Mouse (Mus musculus) liver, postnatal 0 days (tissue): ENCODE measurements around the gene Pcp4. TPM values are rescaled to one million over a fixed set of nuclear protein-coding genes. Genes with fewer than 3 reads are reported as not detected.

Source experiments
- ATAC-seq: fragments of 200-750 bp; cut with Nextera tagmentation; 2 replicates; pipeline ENCODE4 v1.8.0; 2017; ENCODE audit warnings: mild to moderate bottlenecking, moderate library complexity
- DNase-seq: peaks from one replicate; pipeline ENCODE4 v3.0.0-alpha.2; 2016
- H3K27ac ChIP-seq: fragments of 300-500 bp; sonication (generic); 2 replicates; pipeline ENCODE4 v1.5.1; 2014; ENCODE audit warnings: antibody characterized with exemption, moderate library complexity, mild to moderate bottlenecking, low read depth
- H3K27me3 ChIP-seq: fragments of 300-500 bp; sonication (generic); 2 replicates; pipeline ENCODE4 v1.6.1; 2014; ENCODE audit warnings: low read length, control low read depth, mixed read lengths; ENCODE audit not compliant: insufficient read depth
- H3K36me3 ChIP-seq: fragments of 300-500 bp; sonication (generic); replicated peaks from 2 replicates; pipeline ENCODE4 v1.6.1; 2014; ENCODE audit warnings: mild to moderate bottlenecking, control low read depth, low read length, moderate library complexity, mixed read lengths; ENCODE audit not compliant: insufficient read depth
- H3K4me1 ChIP-seq: fragments of 300-500 bp; sonication (generic); 2 replicates; pipeline ENCODE4 v1.6.1; 2014; ENCODE audit warnings: antibody characterized with exemption, mild to moderate bottlenecking, control low read depth; ENCODE audit not compliant: insufficient read depth
- H3K4me2 ChIP-seq: fragments of 300-500 bp; sonication (generic); 2 replicates; pipeline ENCODE4 v1.6.1; 2014; ENCODE audit warnings: low read depth, mild to moderate bottlenecking, low read length, moderate library complexity, mixed read lengths
- H3K4me3 ChIP-seq: fragments of 300-500 bp; sonication (generic); 2 replicates; pipeline ENCODE4 v1.5.1; 2014; ENCODE audit warnings: low read depth, low read length
- H3K9ac ChIP-seq: fragments of 300-500 bp; sonication (generic); replicated peaks from 2 replicates; pipeline ENCODE4 v1.6.1; 2014; ENCODE audit warnings: mild to moderate bottlenecking, moderate library complexity
- H3K9me3 ChIP-seq: fragments of 300-500 bp; sonication (generic); 2 replicates; pipeline ENCODE4 v1.6.1; 2016; ENCODE audit warnings: mild to moderate bottlenecking, control low read depth, low read length, mixed read lengths
- CTCF ChIP-seq: sonication (generic); IDR thresholded peaks from 2 replicates; pipeline ENCODE4 v1.5.1; 2016; ENCODE audit warnings: antibody characterized with exemption, low read depth
- EP300 ChIP-seq: IDR thresholded peaks from 2 replicates; pipeline ENCODE4 v1.6.1; 2016; ENCODE audit warnings: antibody characterized with exemption, low read depth, mild to moderate bottlenecking
- whole genome bisulfite sequencing: fragments of 180-500 bp; shearing (Covaris S2); extraction: QIAGEN DNeasy Blood & Tissue Kit; methylation state at CpG from one replicate; pipeline ENCODE4 v1.1.7; 2014; ENCODE audit not compliant: insufficient replicate concordance; 5-methylcytosine and 5-hydroxymethylcytosine counted together
- polyA plus RNA-seq: library from polyadenylated mRNA; unstranded; fragments of >200 nt; fragmentation: Nextera tagmentation; extraction: Ambion mirVana; gene quantifications from 2 replicates; pipeline ENCODE4 v1.2.1, GENCODE M21; 2015

The Pcp4 gene
- polyA plus RNA-seq, 1 experiment from 2014 or later: not detected

GRCm38 (mm10) chr16:96472816-96473215 lies 5.4 kb downstream of the Pcp4 start:
- Histone ChIP-seq H3K27ac (no peak overlapping the region), H3K4me1 (no peaks in the 10 kb centered on the region), H3K36me3 (no peaks in the 10 kb centered on the region), H3K9me3 (no peaks in the 10 kb centered on the region), H3K4me2 (no peak overlapping the region), H3K9ac (no peak overlapping the region), H3K27me3 (no peaks in the 10 kb centered on the region), H3K4me3 (no peak overlapping the region)
- 55% methylated on average over 7 of the region's 7 CpGs for WGBS
- ATAC-seq (no peak), DNase-seq (no peak)
- TF ChIP-seq CTCF: no peak

GRCm38 (mm10) chr16:96474185-96474584 lies 6.8 kb downstream of the Pcp4 start:
- Histone ChIP-seq H3K4me2 (no peak overlapping the region), H3K4me1 (no peaks in the 10 kb centered on the region), H3K36me3 (no peaks in the 10 kb centered on the region), H3K27me3 (no peaks in the 10 kb centered on the region), H3K9ac (no peak overlapping the region), H3K4me3 (no peak overlapping the region), H3K27ac (no peak overlapping the region), H3K9me3 (no peaks in the 10 kb centered on the region)
- TF ChIP-seq EP300 (no peak), CTCF (no peak)
- ATAC-seq (no peak), DNase-seq (no peak)
- 72% methylated on average over 3 of the region's 3 CpGs for WGBS

DNA sequence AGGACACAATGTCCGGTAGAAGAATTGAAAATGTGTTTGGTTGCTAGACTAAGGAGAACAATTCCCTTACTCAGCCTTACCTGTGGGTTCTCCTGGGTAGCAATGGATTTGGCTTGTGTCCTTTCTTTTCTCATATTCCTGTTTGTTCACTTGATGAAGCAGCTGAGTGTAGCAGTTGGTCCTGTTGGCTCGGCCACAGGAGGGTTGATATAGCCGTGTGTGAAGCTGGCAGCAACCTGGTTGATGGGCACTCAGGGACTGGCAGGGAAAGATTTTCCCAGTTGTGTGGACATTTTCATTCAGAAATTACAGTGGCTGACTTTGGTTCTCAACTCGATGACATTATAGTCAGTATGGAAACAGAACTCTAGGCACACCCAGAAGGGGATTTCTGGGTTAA lies 14.4 kb downstream of the Pcp4 start:
- H3K4me3 ChIP-seq: no peak overlapping the region
- no peaks in the 10 kb centered on the region for H3K4me1 ChIP-seq
- H3K27ac ChIP-seq: no peak overlapping the region
- no peak overlapping the region for H3K4me2 ChIP-seq
- H3K9ac ChIP-seq: no peak overlapping the region
- no peak for DNase-seq
- H3K27me3 ChIP-seq: no peaks in the 10 kb centered on the region
- no peaks in the 10 kb centered on the region for H3K36me3 ChIP-seq
- no peaks in the 10 kb centered on the region for H3K9me3 ChIP-seq
- no peak for TF ChIP-seq CTCF
- no peak for TF ChIP-seq EP300
- WGBS: 83% methylated on average over 4 of the region's 4 CpGs
- no peak for ATAC-seq

DNA sequence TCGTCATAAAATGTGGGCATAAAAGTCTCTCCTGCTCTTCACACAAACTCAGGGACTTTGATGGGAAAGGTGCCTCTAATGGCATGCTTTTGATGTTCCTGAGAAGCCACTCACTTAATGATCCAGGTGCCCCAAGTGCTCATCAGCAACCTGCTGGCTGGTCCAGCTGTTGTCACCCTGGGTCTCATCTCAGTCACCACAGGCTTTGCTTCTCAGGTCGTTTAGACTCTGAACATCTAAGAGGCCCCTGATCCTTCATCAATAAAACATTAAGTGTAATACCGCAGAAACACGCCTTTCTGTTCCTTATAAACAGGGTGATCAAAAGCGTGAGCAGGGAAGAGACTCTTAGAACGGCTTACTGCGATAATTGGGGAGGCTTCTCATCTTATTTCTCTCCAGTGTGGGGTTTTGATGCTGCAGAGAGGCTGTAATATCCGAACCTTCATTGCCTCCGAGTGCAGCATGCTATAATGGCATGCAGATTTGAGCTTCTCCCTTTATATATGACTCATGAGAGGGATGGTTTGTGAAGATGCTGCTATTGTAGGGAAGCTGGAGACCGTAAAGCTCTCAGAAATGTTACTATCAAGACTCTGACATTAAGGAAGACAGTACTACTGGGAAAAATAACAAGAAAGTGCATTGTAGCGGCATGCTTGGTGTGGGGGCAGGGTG lies 19.7 kb downstream of the Pcp4 start:
- TF ChIP-seq CTCF: no peak
- no peak for TF ChIP-seq EP300
- no peaks in the 10 kb centered on the region for H3K27me3 ChIP-seq

GRCm38 (mm10) chr16:96488038-96488437 lies 20.6 kb downstream of the Pcp4 start:
- Histone ChIP-seq H3K9ac (no peak overlapping the region), H3K4me1 (no peaks in the 10 kb centered on the region), H3K36me3 (no peaks in the 10 kb centered on the region), H3K4me3 (no peak overlapping the region), H3K27ac (no peak overlapping the region), H3K9me3 (no peaks in the 10 kb centered on the region), H3K27me3 (no peaks in the 10 kb centered on the region), H3K4me2 (no peak overlapping the region)
- no peak for DNase-seq
- no peak for TF ChIP-seq CTCF
- no peak for TF ChIP-seq EP300
- whole genome bisulfite sequencing: 77% methylated on average over 5 of the region's 5 CpGs
- ATAC-seq: no peak

More for the DNA sequence above, 19.7 kb downstream of the Pcp4 start:
- 69% methylated on average over 11 of the region's 11 CpGs for WGBS
- Histone ChIP-seq H3K9me3 (no peaks in the 10 kb centered on the region), H3K27ac (no peak overlapping the region), H3K4me3 (no peak overlapping the region), H3K36me3 (no peaks in the 10 kb centered on the region), H3K9ac (no peak overlapping the region), H3K4me2 (no peak overlapping the region), H3K4me1 (no peaks in the 10 kb centered on the region)
- DNase-seq: no peak
- ATAC-seq: no peak

GRCm38 (mm10) chr16:96491530-96491929 lies 24.1 kb downstream of the Pcp4 start:
- H3K9me3 ChIP-seq: no peaks in the 10 kb centered on the region
- H3K9ac ChIP-seq: no peak overlapping the region
- no peaks in the 10 kb centered on the region for H3K36me3 ChIP-seq
- H3K27ac ChIP-seq: no peak overlapping the region
- 72% methylated on average over 3 of the region's 3 CpGs for WGBS
- no peaks in the 10 kb centered on the region for H3K27me3 ChIP-seq
- DNase-seq (no peak), ATAC-seq (no peak)
- no peak overlapping the region for H3K4me2 ChIP-seq
- H3K4me1 ChIP-seq: no peaks in the 10 kb centered on the region
- TF ChIP-seq EP300: no peak
- TF ChIP-seq CTCF: no peak
- no peak overlapping the region for H3K4me3 ChIP-seq
